Mouse (Mus musculus): Measurements from ENCODE around the gene Arhgap20. TPM values are rescaled to one million over a fixed set of nuclear protein-coding genes. Genes with fewer than 3 reads are reported as not detected.

The Arhgap20 gene
- total and polyA plus RNA-seq, 2 experiments from 2014 or later = 0.83 to 1.6 TPM

DNA sequence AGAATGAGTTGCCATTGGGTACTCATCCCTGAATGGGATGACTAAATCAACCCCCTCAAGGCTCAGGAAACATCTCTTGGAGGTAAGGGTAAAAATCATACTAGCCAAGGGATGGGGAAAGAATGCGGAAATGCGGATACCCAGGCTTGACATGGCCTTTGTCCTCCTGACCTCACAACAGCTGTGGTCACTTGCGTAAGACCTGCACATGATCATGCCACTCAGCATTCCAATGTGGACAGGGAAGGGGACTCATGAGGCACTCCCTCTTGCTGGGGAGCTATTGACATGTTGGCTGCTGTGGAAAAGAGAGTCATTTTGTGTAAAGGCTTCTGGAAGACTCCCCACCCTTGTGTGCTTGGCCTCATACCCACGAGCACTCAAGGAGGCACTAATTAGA, 103.9 kb downstream of the Arhgap20 start:
- Histone ChIP-seq H3K27ac (ENCODE audit: low read depth) (no peak overlapping the region), H3K27me3 (ENCODE audit: control insufficient read depth, insufficient read depth, low read length) (no peaks in the 10 kb centered on the region), H3K9ac (replicated peaks; ENCODE audit: low read depth, low read length) (no peak overlapping the region), H3K9me3 (replicated peaks; ENCODE audit: control insufficient read depth, low read length) (no peaks in the 10 kb centered on the region), H3K36me3 (replicated peaks; ENCODE audit: control insufficient read depth, insufficient read depth, low read length) (no peaks in the 10 kb centered on the region), H3K4me1 (ENCODE audit: control insufficient read depth, insufficient read depth) (no peaks in the 10 kb centered on the region; the same call in 1 of the 2 replicates), H3K4me3 (ENCODE audit: low read depth, low read length) (no peak overlapping the region), H3K4me2 (ENCODE audit: low read depth, low read length) (no peak overlapping the region)
- DNase-seq (ENCODE audit: low spot score) (no peak), ATAC-seq (ENCODE audit: insufficient read depth, low read depth) (no peak)
- TF ChIP-seq CTCF (IDR thresholded peaks at IDR 0.05; ENCODE audit: low read depth) (no peak), EP300 (IDR thresholded peaks at IDR 0.05; ENCODE audit: low read depth) (no peak)
- WGBS = 85% methylated on average over 4 of the region's 4 CpGs

GRCm38 (mm10) chr9:51874348-51874747, 109.2 kb downstream of the Arhgap20 start:
- ATAC-seq (ENCODE audit: insufficient read depth, low read depth) = no peak

DNA sequence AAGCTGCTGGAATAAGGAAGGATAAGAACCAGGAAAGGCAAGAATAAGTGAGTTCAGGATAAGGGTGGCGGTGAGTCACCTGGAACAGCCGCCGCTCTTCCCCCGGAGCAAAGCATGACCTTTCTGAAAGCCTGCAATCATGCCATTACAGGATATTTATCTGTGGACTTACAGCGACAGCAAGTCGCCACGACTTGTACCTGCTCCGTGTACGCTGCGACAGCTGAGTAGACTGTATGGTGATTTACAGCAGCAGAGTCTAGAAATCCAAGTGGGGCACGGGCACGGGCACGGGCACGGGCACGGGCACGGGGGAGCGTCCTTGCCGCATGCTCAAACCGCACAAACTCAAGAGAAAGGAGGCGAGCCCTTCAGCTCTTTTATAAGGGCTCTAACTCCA, 110.4 kb downstream of the Arhgap20 start:
- ATAC-seq (ENCODE audit: insufficient read depth, low read depth) = no peak
- Histone ChIP-seq H3K27me3 (ENCODE audit: control insufficient read depth, insufficient read depth, low read length) (no peaks in the 10 kb centered on the region), H3K4me2 (ENCODE audit: low read depth, low read length) (no peak overlapping the region), H3K27ac (ENCODE audit: low read depth) (no peak overlapping the region), H3K4me3 (ENCODE audit: low read depth, low read length) (no peak overlapping the region), H3K9me3 (replicated peaks; ENCODE audit: control insufficient read depth, low read length) (no peaks in the 10 kb centered on the region), H3K36me3 (replicated peaks; ENCODE audit: control insufficient read depth, insufficient read depth, low read length) (no peaks in the 10 kb centered on the region), H3K4me1 (ENCODE audit: control insufficient read depth, insufficient read depth) (no peaks in the 10 kb centered on the region), H3K9ac (replicated peaks; ENCODE audit: low read depth, low read length) (no peak overlapping the region)
- 76% methylated on average over 20 of the region's 20 CpGs for WGBS
- TF ChIP-seq CTCF (IDR thresholded peaks at IDR 0.05; ENCODE audit: low read depth) = no peak
- TF ChIP-seq EP300 (IDR thresholded peaks at IDR 0.05; ENCODE audit: low read depth) = no peak
- no peak for DNase-seq (ENCODE audit: low spot score)

More at GRCm38 (mm10) chr9:51874348-51874747, 109.2 kb downstream of the Arhgap20 start:
- no peaks in the 10 kb centered on the region for H3K27me3 ChIP-seq (ENCODE audit: control insufficient read depth, insufficient read depth, low read length)
- DNase-seq (ENCODE audit: low spot score) = no peak
- H3K27ac ChIP-seq (ENCODE audit: low read depth) = no peak overlapping the region
- H3K4me2 ChIP-seq (ENCODE audit: low read depth, low read length) = no peak overlapping the region
- no peak overlapping the region for H3K9ac ChIP-seq (replicated peaks; ENCODE audit: low read depth, low read length)
- H3K9me3 ChIP-seq (replicated peaks; ENCODE audit: control insufficient read depth, low read length) = no peaks in the 10 kb centered on the region
- TF ChIP-seq CTCF (IDR thresholded peaks at IDR 0.05; ENCODE audit: low read depth) (no peak), EP300 (IDR thresholded peaks at IDR 0.05; ENCODE audit: low read depth) (no peak)
- no peak overlapping the region for H3K4me3 ChIP-seq (ENCODE audit: low read depth, low read length)
- 37% methylated on average over 4 of the region's 4 CpGs for WGBS
- H3K36me3 ChIP-seq (replicated peaks; ENCODE audit: control insufficient read depth, insufficient read depth, low read length) = no peaks in the 10 kb centered on the region
- no peaks in the 10 kb centered on the region for H3K4me1 ChIP-seq (ENCODE audit: control insufficient read depth, insufficient read depth)

- no peak for DNase-seq (ENCODE audit: low spot score)
- Histone ChIP-seq H3K4me2 (ENCODE audit: low read depth, low read length) (no peak overlapping the region), H3K4me3 (ENCODE audit: low read depth, low read length) (no peak overlapping the region), H3K9me3 (replicated peaks; ENCODE audit: control insufficient read depth, low read length) (no peaks in the 10 kb centered on the region), H3K4me1 (ENCODE audit: control insufficient read depth, insufficient read depth) (no peaks in the 10 kb centered on the region), H3K9ac (replicated peaks; ENCODE audit: low read depth, low read length) (no peak overlapping the region), H3K27ac (ENCODE audit: low read depth) (no peak overlapping the region), H3K36me3 (replicated peaks; ENCODE audit: control insufficient read depth, insufficient read depth, low read length) (no peaks in the 10 kb centered on the region), H3K27me3 (ENCODE audit: control insufficient read depth, insufficient read depth, low read length) (no peaks in the 10 kb centered on the region)
- TF ChIP-seq EP300 (IDR thresholded peaks at IDR 0.05; ENCODE audit: low read depth) = no peak
- TF ChIP-seq CTCF (IDR thresholded peaks at IDR 0.05; ENCODE audit: low read depth) = no peak
- no peak for ATAC-seq (ENCODE audit: insufficient read depth, low read depth)
- 52% methylated on average over 4 of the region's 4 CpGs for WGBS
Measured at GRCm38 (mm10) chr9:51881386-51881785, 116.2 kb downstream of the Arhgap20 start.

GRCm38 (mm10) chr9:51881881-51882280, 116.7 kb downstream of the Arhgap20 start:
- H3K27ac ChIP-seq (ENCODE audit: low read depth) = no peak overlapping the region
- H3K4me2 ChIP-seq (ENCODE audit: low read depth, low read length) = no peak overlapping the region
- H3K9me3 ChIP-seq (replicated peaks; ENCODE audit: control insufficient read depth, low read length) = no peaks in the 10 kb centered on the region
- DNase-seq (ENCODE audit: low spot score) = no peak
- no peaks in the 10 kb centered on the region for H3K36me3 ChIP-seq (replicated peaks; ENCODE audit: control insufficient read depth, insufficient read depth, low read length)
- H3K4me3 ChIP-seq (ENCODE audit: low read depth, low read length) = no peak overlapping the region
- no peak for TF ChIP-seq EP300 (IDR thresholded peaks at IDR 0.05; ENCODE audit: low read depth)
- WGBS = 80% methylated on average over 4 of the region's 4 CpGs
- no peak for ATAC-seq (ENCODE audit: insufficient read depth, low read depth)
- H3K27me3 ChIP-seq (ENCODE audit: control insufficient read depth, insufficient read depth, low read length) = no peaks in the 10 kb centered on the region
- H3K9ac ChIP-seq (replicated peaks; ENCODE audit: low read depth, low read length) = no peak overlapping the region
- no peaks in the 10 kb centered on the region for H3K4me1 ChIP-seq (ENCODE audit: control insufficient read depth, insufficient read depth)

DNA sequence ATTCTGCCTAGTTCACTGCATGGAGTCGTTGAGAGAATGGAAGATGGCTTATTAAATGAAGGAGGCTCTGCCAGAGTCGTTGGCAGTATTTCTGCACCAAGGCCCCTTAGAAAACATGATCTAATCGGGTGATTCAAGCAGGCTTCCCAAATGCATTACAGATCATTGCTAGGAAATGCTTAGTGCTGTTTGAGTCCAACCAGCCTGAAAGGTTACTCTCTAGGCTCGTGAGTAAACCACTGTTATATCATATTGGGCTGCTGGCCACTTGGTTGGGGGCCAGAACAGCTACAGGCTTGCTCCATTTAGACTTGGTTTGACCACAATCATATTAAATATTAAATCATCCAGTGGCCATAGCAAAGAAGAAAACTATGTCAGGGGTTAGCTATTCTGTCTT, 118.2 kb downstream of the Arhgap20 start:
- Histone ChIP-seq H3K27ac (ENCODE audit: low read depth) (no peak overlapping the region), H3K9ac (replicated peaks; ENCODE audit: low read depth, low read length) (no peak overlapping the region), H3K4me2 (ENCODE audit: low read depth, low read length) (no peak overlapping the region), H3K27me3 (ENCODE audit: control insufficient read depth, insufficient read depth, low read length) (no peaks in the 10 kb centered on the region), H3K4me1 (ENCODE audit: control insufficient read depth, insufficient read depth) (no peaks in the 10 kb centered on the region), H3K36me3 (replicated peaks; ENCODE audit: control insufficient read depth, insufficient read depth, low read length) (no peaks in the 10 kb centered on the region), H3K9me3 (replicated peaks; ENCODE audit: control insufficient read depth, low read length) (no peaks in the 10 kb centered on the region), H3K4me3 (ENCODE audit: low read depth, low read length) (no peak overlapping the region)
- 59% methylated on average over 4 of the region's 4 CpGs for WGBS
- ATAC-seq (ENCODE audit: insufficient read depth, low read depth) = no peak
- DNase-seq (ENCODE audit: low spot score) = no peak
- no peak for TF ChIP-seq CTCF (IDR thresholded peaks at IDR 0.05; ENCODE audit: low read depth)
- no peak for TF ChIP-seq EP300 (IDR thresholded peaks at IDR 0.05; ENCODE audit: low read depth)
